ENCODE assay signal across 8 mouse cellular contexts in the genomic region with DNA sequence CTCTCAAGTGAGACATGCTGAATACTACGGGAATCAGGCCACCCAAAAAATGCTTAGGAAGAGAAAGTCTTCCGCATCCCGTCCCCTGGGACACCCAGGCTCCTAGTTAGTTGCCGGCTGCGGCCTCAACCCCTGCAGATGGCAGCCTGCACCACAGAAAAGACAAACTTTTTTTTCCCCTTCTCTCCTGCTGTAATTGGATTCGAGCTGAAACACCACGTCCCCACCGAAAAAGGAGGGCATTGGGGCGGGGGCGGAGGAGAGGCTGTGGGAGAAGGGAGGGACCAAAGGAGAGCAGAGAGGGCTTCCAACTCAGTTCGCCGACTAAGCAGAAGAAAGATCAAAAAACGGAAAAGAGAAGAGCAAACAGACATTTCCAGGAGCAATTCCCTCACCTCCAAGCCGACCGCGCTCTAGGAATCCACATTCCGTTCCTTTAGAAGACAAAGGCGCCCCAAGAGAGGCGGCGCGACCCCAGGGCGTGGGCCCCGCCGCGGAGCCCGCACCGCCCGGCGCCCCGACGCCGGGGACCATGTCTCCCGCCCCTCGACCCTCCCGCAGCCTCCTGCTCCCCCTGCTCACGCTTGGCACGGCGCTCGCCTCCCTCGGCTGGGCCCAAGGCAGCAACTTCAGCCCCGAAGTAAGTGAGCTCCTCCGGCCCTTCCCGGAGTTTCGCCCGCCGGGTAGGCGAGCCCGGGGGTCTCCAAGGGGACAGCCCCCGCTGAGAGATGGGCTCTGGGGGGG. TPM values are rescaled to one million over a fixed set of nuclear protein-coding genes. Genes with fewer than 3 reads are reported as not detected.
A peak's percentile ranks its signal among the peaks of the same experiment; 100 is the strongest.
DNase-seq lines count a peak whose midpoint lies in the region; ATAC-seq lines count a peak whose summit lies in the region.

Mmp14 (plus strand) TSS at position 279 of the 744 bp plus-strand sequence.

- H3K9ac ChIP-seq in embryonic facial prominence, embryonic 15.5 days = peak within 1 kb of the TSS; percentile 93
- H3K9ac ChIP-seq in heart, embryonic 13.5 days = peak within 1 kb of the TSS; percentile 100
- peak within 1 kb of the TSS; percentile 97 for H3K9ac ChIP-seq in lung, embryonic 15.5 days

- peaks cover 19% of the 10 kb centered on the region for H3K36me3 ChIP-seq in embryonic facial prominence, embryonic 15.5 days
- peaks cover 32% of the 10 kb centered on the region for H3K36me3 ChIP-seq in heart, embryonic 13.5 days
- peaks cover 19% of the 10 kb centered on the region for H3K36me3 ChIP-seq in lung, embryonic 15.5 days

- no peaks in the 10 kb centered on the region for H3K27me3 ChIP-seq in embryonic facial prominence, embryonic 15.5 days
- no peaks in the 10 kb centered on the region for H3K27me3 ChIP-seq in heart, embryonic 13.5 days (replicated peaks)
- no peaks in the 10 kb centered on the region for H3K27me3 ChIP-seq in lung, embryonic 15.5 days

- peak; percentile 76 for ATAC-seq in embryonic facial prominence, embryonic 15.5 days (ENCODE audit: insufficient number of reproducible peaks, low FRiP score, low TSS enrichment, low read depth)
- ATAC-seq in heart, embryonic 13.5 days (ENCODE audit: extremely low read depth, insufficient number of reproducible peaks, low FRiP score, low TSS enrichment) = no peak; the same call in 1 of the 2 replicates
- peak; percentile 72 for ATAC-seq in lung, embryonic 15.5 days (ENCODE audit: borderline replicate concordance, extremely low read depth, low FRiP score, low TSS enrichment)

- H3K27ac ChIP-seq in embryonic facial prominence, embryonic 15.5 days (replicated peaks) = peak within 1 kb of the TSS; percentile 100
- peak within 1 kb of the TSS; percentile 97 for H3K27ac ChIP-seq in heart, embryonic 13.5 days (replicated peaks)
- peak within 1 kb of the TSS; percentile 99 for H3K27ac ChIP-seq in lung, embryonic 15.5 days

- H3K4me3 ChIP-seq in embryonic facial prominence, embryonic 15.5 days (replicated peaks) = peak within 1 kb of the TSS; percentile 85
- peak within 1 kb of the TSS; percentile 84 for H3K4me3 ChIP-seq in heart, embryonic 13.5 days
- peak within 1 kb of the TSS; percentile 85 for H3K4me3 ChIP-seq in lung, embryonic 15.5 days

- WGBS in embryonic facial prominence, embryonic 15.5 days = 1% methylated on average over 49 of the region's 49 CpGs
- under 1% methylated on average over 49 of the region's 49 CpGs for WGBS in heart, embryonic 13.5 days
- 0% methylated on average over 46 of the region's 49 CpGs for WGBS in lung, embryonic 15.5 days

- DNase-seq in spleen, postnatal 4 days (ENCODE audit: low spot score in 2 of 2) = peak; percentile 45 to 80
- DNase-seq in spleen, postnatal 14 days (ENCODE audit: low spot score in 2 of 2) = no peak
- peak; percentile 85 to 89 for DNase-seq in kidney, postnatal 4 days
- DNase-seq in ovary, postnatal 14 days (ENCODE audit: low spot score) = peak; percentile 70
- no peak for DNase-seq in cerebellum, adult 8-10 months

- H3K9me3 ChIP-seq in embryonic facial prominence, embryonic 15.5 days (replicated peaks) = no peaks in the 10 kb centered on the region
- no peaks in the 10 kb centered on the region for H3K9me3 ChIP-seq in heart, embryonic 13.5 days
- no peaks in the 10 kb centered on the region for H3K9me3 ChIP-seq in lung, embryonic 15.5 days

- peaks cover 65% of the 10 kb centered on the region for H3K4me1 ChIP-seq in embryonic facial prominence, embryonic 15.5 days
- peaks cover 63% of the 10 kb centered on the region for H3K4me1 ChIP-seq in heart, embryonic 13.5 days
- peaks cover 63% of the 10 kb centered on the region for H3K4me1 ChIP-seq in lung, embryonic 15.5 days

- H3K4me2 ChIP-seq in embryonic facial prominence, embryonic 15.5 days (replicated peaks) = peak within 1 kb of the TSS; percentile 81
- peak within 1 kb of the TSS; percentile 74 for H3K4me2 ChIP-seq in heart, embryonic 13.5 days
- H3K4me2 ChIP-seq in lung, embryonic 15.5 days = peak within 1 kb of the TSS; percentile 77

RNA-seq across cellular contexts. Expression of gene Mmp14, which starts in this region (rescaled TPM):
- 253 and 259 TPM in 2 replicates for polyA plus RNA-seq in embryonic facial prominence, embryonic 15.5 days (2015; fragmentation: Nextera tagmentation; extraction: Ambion mirVana)
- 97.4 and 98.7 TPM in 2 replicates for polyA plus RNA-seq in heart, embryonic 13.5 days (2015; fragmentation: Nextera tagmentation; extraction: Ambion mirVana)
- polyA plus RNA-seq in lung, embryonic 15.5 days (2015; fragmentation: Nextera tagmentation; extraction: Ambion mirVana) = 180 and 182 TPM in 2 replicates

Comparison
In these comparisons a context has a peak if more than half of its experiments do, and no peak if none do; other contexts are left out.
1. DNase-seq: peak in spleen, postnatal 4 days (2 of 2), kidney, postnatal 4 days (2 of 2) and ovary, postnatal 14 days (single experiment); none in spleen, postnatal 14 days (0 of 2) and cerebellum, adult 8-10 months (single experiment).
2. Peak in every context shown above with its lines, with median percentiles within 50 percentile points of each other: H3K27ac ChIP-seq, H3K4me2 ChIP-seq, H3K4me3 ChIP-seq and H3K9ac ChIP-seq.